Mouse (Mus musculus) right cerebral cortex, postnatal 25 days (tissue): ENCODE results near the gene Tmem74b.

Experiments
- DNase-seq: peaks from one replicate; pipeline ENCODE4 v3.0.0; 2022

The Tmem74b gene

DNA sequence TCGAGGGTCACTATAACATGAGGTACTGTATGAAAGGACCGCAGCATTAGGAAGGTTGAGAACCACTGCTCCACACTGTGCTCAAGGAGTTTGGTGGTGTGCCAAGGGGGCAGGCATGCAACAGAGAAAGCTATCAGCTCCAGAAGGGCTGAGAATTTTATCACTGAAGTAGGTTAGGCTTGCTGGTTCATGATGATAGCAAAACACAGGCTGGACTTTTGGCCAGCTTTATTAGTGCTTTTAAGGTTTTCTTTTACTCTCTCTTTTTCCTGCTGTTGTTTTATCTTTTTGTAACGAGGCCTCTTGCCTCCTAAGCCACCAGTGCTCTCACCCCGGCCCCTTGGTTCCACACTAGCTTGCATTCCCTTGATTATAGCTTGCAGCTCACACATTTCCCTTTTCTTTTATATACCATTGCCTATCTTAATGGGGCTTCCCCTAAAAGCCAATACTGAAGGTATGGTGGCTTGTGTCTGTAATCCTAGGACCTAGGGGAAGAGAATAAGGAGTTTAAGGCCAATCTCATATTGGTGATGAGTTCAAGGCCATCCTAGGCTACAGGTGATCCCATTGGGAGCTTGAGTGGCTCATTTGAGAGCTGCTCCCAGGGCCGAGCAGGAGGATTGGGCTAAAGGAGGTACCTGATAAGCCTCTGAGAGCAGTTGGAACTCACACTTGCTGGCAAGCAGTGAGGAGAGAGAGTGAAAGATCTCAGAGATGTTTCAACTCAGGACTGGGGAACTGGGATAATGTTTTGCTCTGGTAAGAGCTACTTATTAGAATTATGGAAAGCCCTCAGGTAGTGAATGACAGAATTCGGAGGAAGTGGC is 41.3 kb downstream of the Tmem74b start:
- no peak for DNase-seq

DNA sequence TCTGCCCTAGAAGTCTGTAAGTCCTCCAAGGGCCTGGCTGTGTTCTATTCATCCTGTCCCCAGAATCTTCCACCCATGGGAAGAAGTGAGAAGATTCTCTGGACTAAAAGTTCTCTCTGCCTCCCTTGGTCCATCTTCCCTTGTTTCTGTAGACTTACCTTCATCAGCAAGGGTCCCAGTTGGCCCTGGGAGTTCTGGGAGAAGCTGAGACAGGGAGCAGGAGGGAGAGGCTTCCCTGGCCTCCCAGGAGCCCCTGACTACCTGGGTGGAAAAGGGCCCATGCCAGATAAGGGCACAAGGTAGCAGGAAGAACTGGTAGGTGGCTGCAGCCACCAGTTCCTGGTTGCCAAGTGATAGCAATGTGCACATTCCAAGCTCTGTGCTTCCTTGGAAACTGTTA is 42.0 kb downstream of the Tmem74b start, which contains the start of gene Psmf1:
Gene Psmf1, minus strand, starts transcription at position 342 of the 400 bp plus-strand sequence.
- no peak for DNase-seq

DNA sequence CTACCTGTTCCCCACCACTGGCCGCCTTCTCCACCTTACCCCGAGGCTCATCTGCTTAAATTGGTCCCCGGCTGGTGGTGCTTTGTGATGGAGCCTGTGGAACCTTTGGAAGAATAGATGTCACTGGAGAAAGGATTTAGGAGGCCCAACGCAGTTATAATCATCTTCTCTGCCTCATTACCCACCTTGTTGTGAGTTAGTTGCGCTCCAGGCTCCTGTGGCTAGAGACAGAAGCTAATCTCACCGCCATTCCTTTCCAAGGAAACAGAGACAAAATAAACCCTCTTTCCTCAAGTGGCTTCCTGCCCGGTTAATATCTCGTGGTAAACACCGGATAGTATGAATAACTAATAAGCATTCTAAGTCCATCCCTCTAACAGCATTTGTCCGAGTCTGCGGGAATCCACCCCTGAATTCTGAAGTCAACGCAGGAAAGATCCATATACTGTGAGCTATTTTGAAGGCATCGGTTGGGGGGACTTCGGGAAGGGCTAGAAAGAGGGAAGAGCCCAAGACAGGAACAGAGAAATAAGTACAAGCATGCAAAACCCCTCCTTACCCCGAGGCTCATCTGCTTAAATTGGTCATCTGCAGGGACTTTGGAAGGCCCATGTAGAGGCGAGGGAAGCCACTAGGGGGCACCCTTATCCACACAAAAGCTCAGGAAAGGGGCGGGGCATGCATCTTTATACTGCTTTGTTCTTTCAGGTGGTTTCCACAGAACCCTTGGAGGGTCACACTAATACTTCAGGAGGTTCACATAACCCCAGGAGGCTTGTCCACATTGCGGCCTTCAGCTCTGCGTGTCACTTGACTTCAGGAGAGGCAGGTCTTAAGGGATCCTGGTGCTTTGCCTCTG is 46.3 kb downstream of the Tmem74b start:
- peak; percentile 75 for DNase-seq

DNA sequence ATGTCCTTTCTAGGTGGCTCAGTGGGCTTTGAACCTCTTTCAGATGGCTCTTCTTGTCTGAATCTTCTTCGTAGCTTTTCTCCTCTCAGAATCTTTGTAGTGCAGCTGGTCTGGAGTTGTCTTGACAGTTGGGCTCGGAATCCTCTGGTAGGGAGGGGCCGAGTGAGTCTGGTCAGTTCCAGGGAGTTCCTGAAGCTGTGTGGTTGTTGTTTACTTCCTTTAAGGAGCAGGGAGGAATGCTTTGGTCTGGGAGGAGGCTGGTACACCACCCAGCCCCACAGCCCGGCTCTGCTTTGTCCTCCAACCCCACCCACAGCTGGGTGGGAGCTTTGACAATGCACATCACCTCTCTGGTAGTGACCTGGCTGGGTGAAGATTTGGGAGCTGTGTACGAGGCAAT is 49.5 kb downstream of the Tmem74b start:
- no peak for DNase-seq

DNA sequence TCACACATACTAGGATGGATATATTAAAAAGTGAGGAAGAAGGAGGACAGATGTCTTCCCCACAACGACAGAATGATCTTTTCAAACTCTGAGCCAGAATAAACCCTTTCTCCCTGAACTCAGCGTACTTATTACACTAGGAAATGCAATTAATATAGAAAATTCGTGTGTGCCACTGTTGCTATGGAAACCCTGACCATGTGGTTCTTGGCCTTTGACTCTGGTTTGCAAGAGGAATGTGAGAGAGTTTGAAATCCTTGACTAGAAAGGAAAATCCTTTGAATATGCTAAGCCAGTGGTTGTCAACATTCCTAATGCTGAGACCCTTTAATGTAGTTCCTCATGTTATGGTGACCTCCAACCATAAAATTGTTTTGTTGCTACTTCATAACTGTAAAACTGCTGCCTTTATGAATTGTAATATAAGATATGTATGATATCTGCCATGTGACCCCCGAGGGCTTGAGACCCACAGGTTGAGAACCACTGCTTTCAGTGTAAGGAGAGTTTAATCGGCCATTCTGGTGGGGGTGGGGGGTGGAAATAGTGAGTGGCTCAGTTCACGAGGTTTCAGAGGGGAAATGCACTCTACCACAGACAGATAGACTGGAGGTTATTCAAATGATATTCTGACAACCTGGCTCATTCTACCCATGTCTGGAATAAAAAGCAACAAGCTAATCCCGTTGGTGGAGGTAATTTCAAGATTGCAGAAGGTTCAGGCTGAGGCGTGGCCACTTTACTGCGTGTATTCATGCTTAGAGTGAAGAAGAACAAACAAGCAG is 54.7 kb downstream of the Tmem74b start:
- DNase-seq = no peak

DNA sequence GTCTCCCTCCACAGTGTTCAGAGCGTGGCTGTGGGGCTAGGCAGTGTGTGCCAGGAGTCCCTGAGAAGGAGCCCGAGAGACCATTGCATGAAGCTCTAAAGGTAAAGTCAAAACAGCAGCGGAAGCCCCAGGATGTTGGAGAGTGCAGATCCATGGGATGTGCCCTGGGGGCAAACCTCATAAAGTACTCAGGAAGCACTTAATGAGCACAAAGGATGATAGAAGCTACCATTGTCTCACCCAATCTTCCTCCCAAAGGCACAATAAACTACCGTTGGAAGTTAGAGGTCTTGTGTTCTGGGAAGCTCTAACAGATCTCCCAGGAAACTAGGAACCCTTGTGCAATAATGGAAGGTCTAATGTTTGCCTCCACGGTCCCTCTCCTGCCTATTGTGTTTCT is 55.6 kb downstream of the Tmem74b start:
- DNase-seq = no peak

DNA sequence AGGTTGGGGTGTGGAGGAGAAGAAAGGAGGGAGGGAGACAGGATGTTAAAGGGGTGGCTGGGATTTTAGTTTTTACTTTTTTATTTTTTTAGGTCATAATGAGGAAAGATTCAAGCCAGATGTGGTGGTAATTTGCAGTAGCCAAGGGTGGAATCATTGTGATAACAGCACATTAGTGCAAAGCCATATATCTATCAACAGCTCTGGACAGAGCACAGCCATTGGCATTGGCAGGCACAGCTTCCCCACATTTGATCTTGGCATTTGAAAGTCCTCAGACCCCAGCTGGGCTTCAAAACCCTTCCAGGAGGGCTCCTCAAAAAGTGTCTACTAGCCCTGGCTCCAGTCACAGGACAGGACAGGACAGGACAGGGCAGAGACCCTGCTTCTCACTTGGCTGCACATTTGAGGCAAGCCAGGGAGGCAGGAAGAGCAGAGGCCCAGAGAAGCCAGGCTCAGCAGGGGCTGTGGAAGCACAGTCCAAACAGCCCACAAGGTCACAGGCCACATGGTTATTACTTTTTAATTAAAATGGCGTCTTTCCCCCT is 57.1 kb downstream of the Tmem74b start:
- no peak for DNase-seq
